Mouse (Mus musculus) limb, embryonic 14.5 days (tissue): Measurements from ENCODE around the gene Rab40b. TPM values are rescaled to one million over a fixed set of nuclear protein-coding genes. Genes with fewer than 3 reads are reported as not detected.
"Not testable (repeated sequence)": the region's sequence is repeated elsewhere in the genome, so short reads cannot be mapped to it uniquely, and the experiment has no call there.

ENCODE experiments used
- ATAC-seq: fragments of 200-750 bp; cut with Nextera tagmentation; 2 replicates; pipeline ENCODE4 v1.8.0; 2017; ENCODE audit warnings: low read depth, moderate number of reproducible peaks, moderate TSS enrichment; ENCODE audit not compliant: low FRiP score
- DNase-seq: peaks from one replicate; pipeline ENCODE4 v3.0.0-alpha.2; 2015; ENCODE audit warnings: low spot score
- H3K27ac ChIP-seq: fragments of 300-500 bp; sonication (generic); replicated peaks from 2 replicates; pipeline ENCODE4 v1.5.1; 2014; ENCODE audit warnings: low read depth, mild to moderate bottlenecking, low read length, moderate library complexity, mixed read lengths
- H3K27me3 ChIP-seq: fragments of 300-500 bp; sonication (generic); 2 replicates; pipeline ENCODE4 v1.6.1; 2014; ENCODE audit warnings: low read length, mixed read lengths; ENCODE audit not compliant: control insufficient read depth, insufficient read depth
- H3K36me3 ChIP-seq: fragments of 300-500 bp; sonication (generic); 2 replicates; pipeline ENCODE4 v1.6.1; 2014; ENCODE audit warnings: mild to moderate bottlenecking, low read length, moderate library complexity, mixed read lengths; ENCODE audit not compliant: control insufficient read depth, insufficient read depth
- H3K4me1 ChIP-seq: fragments of 300-500 bp; sonication (generic); 2 replicates; pipeline ENCODE4 v1.6.1; 2014; ENCODE audit warnings: antibody characterized with exemption, low read length, mixed read lengths; ENCODE audit not compliant: control insufficient read depth, insufficient read depth
- H3K4me2 ChIP-seq: fragments of 300-500 bp; sonication (generic); replicated peaks from 2 replicates; pipeline ENCODE4 v1.6.1; 2014; ENCODE audit warnings: low read depth, mild to moderate bottlenecking, low read length, moderate library complexity; ENCODE audit not compliant: severe bottlenecking
- H3K4me3 ChIP-seq: fragments of 300-500 bp; sonication (generic); replicated peaks from 2 replicates; pipeline ENCODE4 v1.5.1; 2014; ENCODE audit warnings: low read length
- H3K9ac ChIP-seq: fragments of 300-500 bp; sonication (generic); 2 replicates; pipeline ENCODE4 v1.6.1; 2014; ENCODE audit warnings: mild to moderate bottlenecking, low read depth, low read length, moderate library complexity; ENCODE audit not compliant: severe bottlenecking
- H3K9me3 ChIP-seq: fragments of 300-500 bp; sonication (generic); 2 replicates; pipeline ENCODE4 v1.6.1; 2016; ENCODE audit warnings: low read length; ENCODE audit not compliant: control insufficient read depth
- POLR2A ChIP-seq: fragments of 200-500 bp; IDR thresholded peaks from 2 replicates; pipeline ENCODE4 v1.8.0; 2012; ENCODE audit warnings: inconsistent platforms, mild to moderate bottlenecking, moderate library complexity, borderline replicate concordance; ENCODE audit not compliant: insufficient read depth, insufficient read length; ENCODE audit errors: extremely low read depth
- WGBS: fragments of 180-500 bp; shearing (Covaris S2); extraction: QIAGEN DNeasy Blood & Tissue Kit; methylation state at CpG from one replicate; pipeline ENCODE4 v1.1.7; 2014; 5-methylcytosine and 5-hydroxymethylcytosine counted together
- microRNA-seq: library from miRNA; unstranded; fragments of <30 nt; microRNA quantifications from one replicate; pipeline ENCODE4, GENCODE M21; 2016
- polyA plus RNA-seq, 2 experiments: library from polyadenylated mRNA; depleted of rRNA in 1 of 2; stranded (reverse) in 1 of 2; unstranded in 1 of 2; fragments of >200 nt; fragmentation: Nextera tagmentation in 1 of 2; extraction: Ambion mirVana in 1 of 2; gene quantifications; 2 replicates each; pipeline versions ENCODE4 v1.2.1 to v1.2.3; 2012 to 2014

Gene Rab40b
- polyA plus RNA-seq, 2 experiments, result 10.8 to 19.0 TPM

- no peak for DNase-seq
- Histone ChIP-seq H3K4me3 (no peak overlapping the region), H3K9me3 (no peaks in the 10 kb centered on the region), H3K27ac (no peak overlapping the region), H3K4me2 (no peak overlapping the region), H3K36me3 (peaks cover 66% of the 10 kb centered on the region), H3K9ac (no peak overlapping the region), H3K27me3 (no peaks in the 10 kb centered on the region), H3K4me1 (no peaks in the 10 kb centered on the region)
- TF ChIP-seq POLR2A, result no peak
- ATAC-seq, result no peak
Observed at GRCm38 (mm10) chr11:121328619-121329018, 59.4 kb downstream of the Rab40b start.

- DNase-seq, result no peak
- no peak overlapping the region for H3K4me2 ChIP-seq
- no peaks in the 10 kb centered on the region for H3K27me3 ChIP-seq
- no peak overlapping the region for H3K9ac ChIP-seq
- 94% methylated on average over 9 of the region's 9 CpGs for WGBS
- H3K36me3 ChIP-seq, result peaks cover 62% of the 10 kb centered on the region
- TF ChIP-seq POLR2A, result no peak
- no peaks in the 10 kb centered on the region for H3K4me1 ChIP-seq
- no peak overlapping the region for H3K4me3 ChIP-seq
- no peaks in the 10 kb centered on the region for H3K9me3 ChIP-seq
- no peak overlapping the region for H3K27ac ChIP-seq
- ATAC-seq, result no peak
Observed at GRCm38 (mm10) chr11:121328206-121328605, 59.8 kb downstream of the Rab40b start.

- ATAC-seq (no peak), DNase-seq (no peak)
- H3K27me3 ChIP-seq, result no peaks in the 10 kb centered on the region
- H3K27ac ChIP-seq, result no peak overlapping the region
- H3K4me1 ChIP-seq, result no peaks in the 10 kb centered on the region
- TF ChIP-seq POLR2A, result no peak
- H3K9me3 ChIP-seq, result no peaks in the 10 kb centered on the region
- peaks cover 48% of the 10 kb centered on the region for H3K36me3 ChIP-seq
- H3K4me2 ChIP-seq, result no peak overlapping the region
- no peak overlapping the region for H3K4me3 ChIP-seq
- H3K9ac ChIP-seq, result no peak overlapping the region
- WGBS, result 98% methylated on average over 5 of the region's 5 CpGs
Observed at GRCm38 (mm10) chr11:121326681-121327080, 61.4 kb downstream of the Rab40b start.

GRCm38 (mm10) chr11:121326034-121326433, 62.0 kb downstream of the Rab40b start:
- H3K27me3 ChIP-seq, result no peaks in the 10 kb centered on the region
- no peak overlapping the region for H3K4me3 ChIP-seq
- ATAC-seq (no peak), DNase-seq (no peak)
- no peaks in the 10 kb centered on the region for H3K4me1 ChIP-seq
- 92% methylated on average over 1 of the region's 1 CpGs for WGBS
- H3K9me3 ChIP-seq, result 0 out of 2 replicates have a peak, but pooled peaks cover 1% of the 10 kb centered on the region
- no peak for TF ChIP-seq POLR2A
- H3K27ac ChIP-seq, result no peak overlapping the region
- peaks cover 46% of the 10 kb centered on the region for H3K36me3 ChIP-seq
- no peak overlapping the region for H3K4me2 ChIP-seq
- H3K9ac ChIP-seq, result no peak overlapping the region

GRCm38 (mm10) chr11:121307712-121308111, 80.3 kb downstream of the Rab40b start:
- not testable (repeated sequence) for H3K4me2 ChIP-seq, H3K4me3 ChIP-seq, ATAC-seq, H3K9me3 ChIP-seq, H3K4me1 ChIP-seq, H3K27me3 ChIP-seq, H3K9ac ChIP-seq, H3K27ac ChIP-seq, DNase-seq
- 87% methylated on average over 6 of the region's 6 CpGs for WGBS
- H3K36me3 ChIP-seq, result peaks cover 76% of the 10 kb centered on the region

GRCm38 (mm10) chr11:121306608-121307007, 81.4 kb downstream of the Rab40b start:
- Histone ChIP-seq H3K4me2 (no peak overlapping the region), H3K27ac (no peak overlapping the region), H3K36me3 (peaks cover 84% of the 10 kb centered on the region), H3K4me1 (no peaks in the 10 kb centered on the region), H3K9me3 (peaks cover 6% of the 10 kb centered on the region; the same call in 1 of the 2 replicates), H3K27me3 (no peaks in the 10 kb centered on the region), H3K4me3 (no peak overlapping the region), H3K9ac (no peak overlapping the region)
- TF ChIP-seq POLR2A, result no peak
- WGBS, result 95% methylated on average over 8 of the region's 8 CpGs
- ATAC-seq, result no peak
- no peak for DNase-seq

Small RNA genes within 50 kb of the gene (microRNA-seq; reads per million reads assigned to microRNA genes)
- not detected for gene Mir7236

Other genes with a start within 250 kb of the Rab40b start
- gene Tex19.1, start 242.1 kb downstream of the Rab40b start, polyA plus RNA-seq (2012; rRNA removed), result 0.06 and 0.10 TPM in 2 replicates
- not detected in 2 replicates for gene Tex19.1, start 242.1 kb downstream of the Rab40b start, polyA plus RNA-seq (2014; fragmentation: Nextera tagmentation; extraction: Ambion mirVana)
- 2.1 and 3.1 TPM in 2 replicates for gene Uts2r, start 228.0 kb downstream of the Rab40b start, polyA plus RNA-seq (2012; rRNA removed)
- 1.0 and 1.4 TPM in 2 replicates for gene Uts2r, start 228.0 kb downstream of the Rab40b start, polyA plus RNA-seq (2014; fragmentation: Nextera tagmentation; extraction: Ambion mirVana)
- gene Hexdc, start 183.8 kb downstream of the Rab40b start, polyA plus RNA-seq (2012; rRNA removed), result 45.5 and 52.2 TPM in 2 replicates
- 8.4 and 12.5 TPM in 2 replicates for gene Hexdc, start 183.8 kb downstream of the Rab40b start, polyA plus RNA-seq (2014; fragmentation: Nextera tagmentation; extraction: Ambion mirVana)
- 12.5 and 12.7 TPM in 2 replicates for gene Ogfod3, start 183.5 kb downstream of the Rab40b start, polyA plus RNA-seq (2012; rRNA removed)
- 21.8 and 22.4 TPM in 2 replicates for gene Ogfod3, start 183.5 kb downstream of the Rab40b start, polyA plus RNA-seq (2014; fragmentation: Nextera tagmentation; extraction: Ambion mirVana)
- gene Cybc1, start 158.9 kb downstream of the Rab40b start, polyA plus RNA-seq (2012; rRNA removed), result 47.1 and 50.4 TPM in 2 replicates
- 41.3 and 49.6 TPM in 2 replicates for gene Cybc1, start 158.9 kb downstream of the Rab40b start, polyA plus RNA-seq (2014; fragmentation: Nextera tagmentation; extraction: Ambion mirVana)
- gene Narf, start 151.0 kb downstream of the Rab40b start, polyA plus RNA-seq (2012; rRNA removed), result 44.1 and 52.3 TPM in 2 replicates
- 49.4 and 58.5 TPM in 2 replicates for gene Narf, start 151.0 kb downstream of the Rab40b start, polyA plus RNA-seq (2014; fragmentation: Nextera tagmentation; extraction: Ambion mirVana)
- 43.7 and 54.2 TPM in 2 replicates for gene Foxk2, start 128.3 kb downstream of the Rab40b start, polyA plus RNA-seq (2012; rRNA removed)
- 11.1 and 13.7 TPM in 2 replicates for gene Foxk2, start 128.3 kb downstream of the Rab40b start, polyA plus RNA-seq (2014; fragmentation: Nextera tagmentation; extraction: Ambion mirVana)
- gene Wdr45b, start 33.8 kb downstream of the Rab40b start, polyA plus RNA-seq (2012; rRNA removed), result 94.5 and 110 TPM in 2 replicates
- gene Wdr45b, start 33.8 kb downstream of the Rab40b start, polyA plus RNA-seq (2014; fragmentation: Nextera tagmentation; extraction: Ambion mirVana), result 113 and 116 TPM in 2 replicates
- 11.2 and 11.6 TPM in 2 replicates for gene Fn3krp, start 33.1 kb upstream of the Rab40b start, polyA plus RNA-seq (2012; rRNA removed)
- 7.3 and 7.4 TPM in 2 replicates for gene Fn3krp, start 33.1 kb upstream of the Rab40b start, polyA plus RNA-seq (2014; fragmentation: Nextera tagmentation; extraction: Ambion mirVana)
- 1.2 and 1.3 TPM in 2 replicates for gene Fn3k, start 46.7 kb upstream of the Rab40b start, polyA plus RNA-seq (2012; rRNA removed)
- 0.61 and 0.81 TPM in 2 replicates for gene Fn3k, start 46.7 kb upstream of the Rab40b start, polyA plus RNA-seq (2014; fragmentation: Nextera tagmentation; extraction: Ambion mirVana)
- 43.4 and 45.0 TPM in 2 replicates for gene Tbcd, start 63.7 kb upstream of the Rab40b start, polyA plus RNA-seq (2012; rRNA removed)
- 38.7 and 42.0 TPM in 2 replicates for gene Tbcd, start 63.7 kb upstream of the Rab40b start, polyA plus RNA-seq (2014; fragmentation: Nextera tagmentation; extraction: Ambion mirVana)
- 10.7 and 12.8 TPM in 2 replicates for gene Zfp750, start 131.1 kb upstream of the Rab40b start, polyA plus RNA-seq (2012; rRNA removed)
- gene Zfp750, start 131.1 kb upstream of the Rab40b start, polyA plus RNA-seq (2014; fragmentation: Nextera tagmentation; extraction: Ambion mirVana), result 19.7 and 24.0 TPM in 2 replicates